ENCODE assay signal across 8 mouse cellular contexts in genomic region chr19:5106074-5106473, GRCm38 (mm10). TPM values are rescaled to one million over a fixed set of nuclear protein-coding genes. Genes with fewer than 3 reads are reported as not detected.
DNase-seq lines count a peak whose midpoint lies in the region; ATAC-seq and TF ChIP-seq lines count a peak whose summit lies in the region.

No protein-coding gene starts in this region.

- no peak for TF ChIP-seq CTCF in bone marrow, adult 2 months (IDR thresholded peaks at IDR 0.05; ENCODE audit: control insufficient read depth, insufficient read depth, low read length)

- H3K27ac ChIP-seq in bone marrow, adult 2 months (ENCODE audit: control insufficient read depth, insufficient read depth, low read depth, low read length, poor library complexity): peak overlapping the region; percentile 87
- H3K27ac ChIP-seq in hindbrain, embryonic 10.5 days: peak overlapping the region; percentile 97
- peak overlapping the region; percentile 97 for H3K27ac ChIP-seq in limb, embryonic 14.5 days (replicated peaks; ENCODE audit: low read depth, low read length)
- H3K27ac ChIP-seq in stomach, embryonic 14.5 days (ENCODE audit: low read length): peak overlapping the region; percentile 94

- ATAC-seq in limb, embryonic 14.5 days (ENCODE audit: low FRiP score, low read depth): no peak
- ATAC-seq in stomach, embryonic 14.5 days (ENCODE audit: insufficient number of reproducible peaks, insufficient read depth, low FRiP score, low read depth): no peak

- peaks cover 1% of the 10 kb centered on the region; the same call in 1 of the 2 replicates for H3K4me1 ChIP-seq in bone marrow, adult 2 months (ENCODE audit: control insufficient read depth, insufficient read depth, low read length)
- peaks cover 35% of the 10 kb centered on the region for H3K4me1 ChIP-seq in hindbrain, embryonic 10.5 days (replicated peaks)
- H3K4me1 ChIP-seq in limb, embryonic 14.5 days (ENCODE audit: control insufficient read depth, insufficient read depth, low read length): peaks cover 9% of the 10 kb centered on the region
- H3K4me1 ChIP-seq in stomach, embryonic 14.5 days (ENCODE audit: control insufficient read depth, insufficient read depth, low read length): peaks cover 11% of the 10 kb centered on the region

- under 1% methylated on average over 9 of the region's 9 CpGs for whole genome bisulfite sequencing in bone marrow, adult 2 months
- WGBS in hindbrain, embryonic 10.5 days: 26% methylated on average over 9 of the region's 9 CpGs
- WGBS in limb, embryonic 14.5 days: 18% methylated on average over 9 of the region's 9 CpGs
- WGBS in stomach, embryonic 14.5 days: 9% methylated on average over 9 of the region's 9 CpGs

- H3K36me3 ChIP-seq in hindbrain, embryonic 10.5 days: peaks cover 77% of the 10 kb centered on the region
- peaks cover 77% of the 10 kb centered on the region for H3K36me3 ChIP-seq in limb, embryonic 14.5 days (ENCODE audit: control insufficient read depth, insufficient read depth, low read length)
- H3K36me3 ChIP-seq in stomach, embryonic 14.5 days (ENCODE audit: control insufficient read depth, insufficient read depth, low read length): peaks cover 58% of the 10 kb centered on the region

- intact Hi-C loops in left cerebral cortex, postnatal 4 days (cut with DNase I): no loop called here

- H3K4me3 ChIP-seq in bone marrow, adult 2 months (replicated peaks; ENCODE audit: control insufficient read depth, low read depth, low read length): peak overlapping the region; percentile 82
- peak overlapping the region; percentile 91 for H3K4me3 ChIP-seq in hindbrain, embryonic 10.5 days
- H3K4me3 ChIP-seq in limb, embryonic 14.5 days (replicated peaks; ENCODE audit: low read length): peak overlapping the region; percentile 80
- H3K4me3 ChIP-seq in stomach, embryonic 14.5 days (ENCODE audit: low read depth, low read length): peak overlapping the region; percentile 84

- H3K27me3 ChIP-seq in hindbrain, embryonic 10.5 days (ENCODE audit: insufficient read depth, poor library complexity, severe bottlenecking): no peaks in the 10 kb centered on the region
- no peaks in the 10 kb centered on the region for H3K27me3 ChIP-seq in limb, embryonic 14.5 days (ENCODE audit: control insufficient read depth, insufficient read depth, low read length)
- no peaks in the 10 kb centered on the region for H3K27me3 ChIP-seq in stomach, embryonic 14.5 days (ENCODE audit: control insufficient read depth, insufficient read depth, low read length)

- H3K9ac ChIP-seq in limb, embryonic 14.5 days (ENCODE audit: low read depth, low read length, severe bottlenecking): peak overlapping the region; percentile 88
- peak overlapping the region; percentile 81 for H3K9ac ChIP-seq in stomach, embryonic 14.5 days (replicated peaks; ENCODE audit: low read depth, low read length)

- no peak for TF ChIP-seq POLR2A in bone marrow, adult 2 months (IDR thresholded peaks at IDR 0.05; ENCODE audit: borderline replicate concordance, control insufficient read depth, low read depth, low read length)
- TF ChIP-seq POLR2A in limb, embryonic 14.5 days (IDR thresholded peaks at IDR 0.05; ENCODE audit: borderline replicate concordance, extremely low read depth, insufficient read depth, insufficient read length): no peak

- DNase-seq in cerebellum, adult 11-12 months: peak; percentile 68
- no peak for DNase-seq in cerebellum, adult 8-10 months
- no peak for DNase-seq in hindbrain, embryonic 10.5 days (ENCODE audit: low spot score)
- DNase-seq in limb, embryonic 14.5 days (ENCODE audit: low spot score): no peak
- DNase-seq in left cerebral cortex, postnatal 4 days: no peak
- DNase-seq in thymus, postnatal 25 days: no peak

- H3K9me3 ChIP-seq in hindbrain, embryonic 10.5 days: no peaks in the 10 kb centered on the region
- H3K9me3 ChIP-seq in limb, embryonic 14.5 days (ENCODE audit: control insufficient read depth, low read length): no peaks in the 10 kb centered on the region
- no peaks in the 10 kb centered on the region for H3K9me3 ChIP-seq in stomach, embryonic 14.5 days (ENCODE audit: control insufficient read depth, low read depth, low read length)

- peak overlapping the region; percentile 94 for H3K4me2 ChIP-seq in limb, embryonic 14.5 days (replicated peaks; ENCODE audit: low read depth, low read length, severe bottlenecking)
- peak overlapping the region; percentile 98 for H3K4me2 ChIP-seq in stomach, embryonic 14.5 days (replicated peaks; ENCODE audit: low read depth, low read length)

RNA-seq across cellular contexts. Expression of gene Rab1b, which starts 0.8 kb away (rescaled TPM):
- polyA plus RNA-seq in bone marrow, adult 2 months (2011; ENCODE audit: insufficient read depth, insufficient read length, low replicate concordance, missing spikeins): 25.0 and 31.8 TPM in 2 replicates
- polyA plus RNA-seq in hindbrain, embryonic 10.5 days (2016; fragmentation: Nextera tagmentation; extraction: Ambion mirVana): 270 and 303 TPM in 2 replicates
- 192 and 235 TPM in 2 replicates for polyA plus RNA-seq in limb, embryonic 14.5 days (2012; rRNA removed)
- polyA plus RNA-seq in limb, embryonic 14.5 days (2014; fragmentation: Nextera tagmentation; extraction: Ambion mirVana): 249 and 255 TPM in 2 replicates
- 253 TPM in 2 replicates for polyA plus RNA-seq in stomach, embryonic 14.5 days (2014; fragmentation: Nextera tagmentation; extraction: Ambion mirVana)
- 100 to 1,000 TPM; 137 to 148 TPM for total RNA-seq in left cerebral cortex, postnatal 4 days (2021)

RNA-seq across cellular contexts. Expression of gene Cnih2, which starts 7.8 kb away (rescaled TPM):
- polyA plus RNA-seq in bone marrow, adult 2 months (2011; ENCODE audit: insufficient read depth, insufficient read length, low replicate concordance, missing spikeins): 0.74 and 2.3 TPM in 2 replicates
- 42.1 and 115 TPM in 2 replicates for polyA plus RNA-seq in hindbrain, embryonic 10.5 days (2016; fragmentation: Nextera tagmentation; extraction: Ambion mirVana)
- polyA plus RNA-seq in limb, embryonic 14.5 days (2012; rRNA removed): 40.8 and 60.9 TPM in 2 replicates
- 40.5 and 45.1 TPM in 2 replicates for polyA plus RNA-seq in limb, embryonic 14.5 days (2014; fragmentation: Nextera tagmentation; extraction: Ambion mirVana)
- 25.8 and 27.3 TPM in 2 replicates for polyA plus RNA-seq in stomach, embryonic 14.5 days (2014; fragmentation: Nextera tagmentation; extraction: Ambion mirVana)
- total RNA-seq in left cerebral cortex, postnatal 4 days (2021): 100 to 1,000 TPM; 393 to 412 TPM

RNA-seq across cellular contexts. Expression of gene Klc2, which starts 12.3 kb away (rescaled TPM):
- 7.0 and 21.9 TPM in 2 replicates for polyA plus RNA-seq in bone marrow, adult 2 months (2011; ENCODE audit: insufficient read depth, insufficient read length, low replicate concordance, missing spikeins)
- 35.5 and 45.8 TPM in 2 replicates for polyA plus RNA-seq in hindbrain, embryonic 10.5 days (2016; fragmentation: Nextera tagmentation; extraction: Ambion mirVana)
- polyA plus RNA-seq in limb, embryonic 14.5 days (2012; rRNA removed): 45.8 and 54.0 TPM in 2 replicates
- 14.9 and 16.3 TPM in 2 replicates for polyA plus RNA-seq in limb, embryonic 14.5 days (2014; fragmentation: Nextera tagmentation; extraction: Ambion mirVana)
- 15.7 and 15.9 TPM in 2 replicates for polyA plus RNA-seq in stomach, embryonic 14.5 days (2014; fragmentation: Nextera tagmentation; extraction: Ambion mirVana)
- 100 to 1,000 TPM; 155 to 159 TPM for total RNA-seq in left cerebral cortex, postnatal 4 days (2021)

RNA-seq across cellular contexts. Expression of gene Yif1a, which starts 17.7 kb away (rescaled TPM):
- polyA plus RNA-seq in bone marrow, adult 2 months (2011; ENCODE audit: insufficient read depth, insufficient read length, low replicate concordance, missing spikeins): 6.1 and 15.0 TPM in 2 replicates
- 87.1 and 92.0 TPM in 2 replicates for polyA plus RNA-seq in hindbrain, embryonic 10.5 days (2016; fragmentation: Nextera tagmentation; extraction: Ambion mirVana)
- polyA plus RNA-seq in limb, embryonic 14.5 days (2012; rRNA removed): 121 and 130 TPM in 2 replicates
- polyA plus RNA-seq in limb, embryonic 14.5 days (2014; fragmentation: Nextera tagmentation; extraction: Ambion mirVana): 129 and 144 TPM in 2 replicates
- 112 and 117 TPM in 2 replicates for polyA plus RNA-seq in stomach, embryonic 14.5 days (2014; fragmentation: Nextera tagmentation; extraction: Ambion mirVana)
- total RNA-seq in left cerebral cortex, postnatal 4 days (2021): 10 to 100 TPM; 22.0 to 24.4 TPM

RNA-seq across cellular contexts. Expression of gene Tmem151a, which starts 20.7 kb away (rescaled TPM):
- not detected in 2 replicates for polyA plus RNA-seq in bone marrow, adult 2 months (2011; ENCODE audit: insufficient read depth, insufficient read length, low replicate concordance, missing spikeins)
- polyA plus RNA-seq in hindbrain, embryonic 10.5 days (2016; fragmentation: Nextera tagmentation; extraction: Ambion mirVana): 1.5 and 1.8 TPM in 2 replicates
- polyA plus RNA-seq in limb, embryonic 14.5 days (2012; rRNA removed): 0.96 and 1.4 TPM in 2 replicates
- 1.8 and 2.1 TPM in 2 replicates for polyA plus RNA-seq in limb, embryonic 14.5 days (2014; fragmentation: Nextera tagmentation; extraction: Ambion mirVana)
- 6.4 and 7.7 TPM in 2 replicates for polyA plus RNA-seq in stomach, embryonic 14.5 days (2014; fragmentation: Nextera tagmentation; extraction: Ambion mirVana)
- total RNA-seq in left cerebral cortex, postnatal 4 days (2021): 10 to 100 TPM; 47.7 to 55.3 TPM
